Mouse (Mus musculus) ES-CJ7 (cell line): Measurements from ENCODE around the gene Tec.

Experiments used
- DNase-seq: peaks from one replicate; pipeline ENCODE4 v3.0.0; 2011; ENCODE audit warnings: low read depth, low spot score

Tec gene

DNA sequence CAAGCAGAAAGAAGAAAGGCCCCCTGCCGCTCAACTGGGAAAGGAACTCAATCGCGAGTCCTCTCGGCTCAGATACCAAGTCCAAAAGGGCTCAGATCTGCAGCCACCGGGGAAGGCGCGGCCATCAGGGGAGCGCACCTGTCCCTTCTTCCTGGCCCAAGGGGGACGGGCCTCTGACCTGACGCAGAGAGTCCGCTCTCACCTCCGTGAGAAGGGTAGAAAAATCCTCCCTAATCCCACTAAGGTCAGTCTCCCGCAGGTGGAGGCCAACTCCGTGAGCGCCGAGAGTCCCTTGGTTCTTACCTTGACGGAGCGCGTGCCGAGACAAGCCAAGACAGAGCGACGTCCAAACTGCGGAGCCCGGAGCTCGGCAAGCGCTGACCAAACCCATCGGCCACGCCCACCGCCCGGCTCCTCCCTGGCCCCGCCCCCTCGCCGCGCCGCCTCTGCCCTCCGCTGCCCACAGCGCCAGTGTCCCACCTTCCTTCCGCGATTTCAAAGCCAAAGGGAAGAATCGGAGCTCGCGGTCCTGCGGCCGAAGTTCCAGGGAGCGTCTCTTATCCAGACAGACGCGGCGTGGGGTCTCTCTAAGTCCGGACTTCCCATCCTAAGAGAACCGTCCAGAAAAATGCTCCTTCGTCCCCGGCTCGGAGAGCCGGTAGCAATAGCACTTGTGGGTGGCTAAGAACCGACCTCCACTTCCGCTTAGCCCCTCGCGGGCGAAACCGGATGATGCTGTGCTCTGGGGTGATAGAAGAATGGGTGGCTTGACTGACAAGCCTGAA is at the start of gene Tec:
TSS of gene Tec (minus strand) at position 393 of the 785 bp plus-strand sequence.
- DNase-seq, result peak; percentile 77

DNA sequence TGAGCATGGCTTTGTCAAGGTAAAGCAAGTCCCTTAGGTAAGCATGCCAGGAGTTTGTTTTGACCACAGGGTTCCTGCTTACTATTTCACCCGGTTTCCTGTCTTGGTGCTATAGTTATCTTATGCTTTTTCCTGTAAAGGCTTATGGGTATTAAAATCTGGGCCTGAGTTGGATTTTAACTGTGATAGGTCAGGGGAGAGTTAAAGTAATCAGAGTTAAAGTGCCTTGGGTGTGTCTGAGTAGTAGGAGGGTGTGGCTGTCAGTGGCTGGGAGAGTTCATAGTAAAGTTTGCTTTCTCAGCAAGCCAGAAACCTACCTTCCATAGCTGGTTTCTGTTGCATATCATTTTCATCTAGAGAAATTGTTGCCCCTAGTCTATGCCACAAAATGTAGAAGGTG is 48.6 kb upstream of the Tec start:
- no peak for DNase-seq

DNA sequence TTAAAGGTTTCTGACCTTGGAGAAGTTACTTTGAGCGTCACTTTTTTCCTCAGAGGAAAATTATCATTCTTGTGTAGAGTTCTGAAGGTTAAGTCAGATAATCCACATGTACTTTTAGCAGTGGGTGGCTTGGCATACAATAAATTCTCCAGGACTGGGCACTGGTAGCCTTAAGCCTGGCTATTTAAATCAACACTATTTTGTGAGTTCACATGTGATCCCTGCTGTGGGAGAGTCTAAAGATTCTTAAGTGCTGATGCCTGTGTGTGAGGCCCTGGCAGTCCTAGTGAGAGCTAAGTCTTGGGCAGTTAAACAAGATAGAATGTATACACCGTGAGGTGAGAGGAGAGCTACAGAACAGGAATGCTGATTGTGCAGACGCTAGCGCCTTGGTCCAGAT is 47.8 kb upstream of the Tec start:
- no peak for DNase-seq

DNA sequence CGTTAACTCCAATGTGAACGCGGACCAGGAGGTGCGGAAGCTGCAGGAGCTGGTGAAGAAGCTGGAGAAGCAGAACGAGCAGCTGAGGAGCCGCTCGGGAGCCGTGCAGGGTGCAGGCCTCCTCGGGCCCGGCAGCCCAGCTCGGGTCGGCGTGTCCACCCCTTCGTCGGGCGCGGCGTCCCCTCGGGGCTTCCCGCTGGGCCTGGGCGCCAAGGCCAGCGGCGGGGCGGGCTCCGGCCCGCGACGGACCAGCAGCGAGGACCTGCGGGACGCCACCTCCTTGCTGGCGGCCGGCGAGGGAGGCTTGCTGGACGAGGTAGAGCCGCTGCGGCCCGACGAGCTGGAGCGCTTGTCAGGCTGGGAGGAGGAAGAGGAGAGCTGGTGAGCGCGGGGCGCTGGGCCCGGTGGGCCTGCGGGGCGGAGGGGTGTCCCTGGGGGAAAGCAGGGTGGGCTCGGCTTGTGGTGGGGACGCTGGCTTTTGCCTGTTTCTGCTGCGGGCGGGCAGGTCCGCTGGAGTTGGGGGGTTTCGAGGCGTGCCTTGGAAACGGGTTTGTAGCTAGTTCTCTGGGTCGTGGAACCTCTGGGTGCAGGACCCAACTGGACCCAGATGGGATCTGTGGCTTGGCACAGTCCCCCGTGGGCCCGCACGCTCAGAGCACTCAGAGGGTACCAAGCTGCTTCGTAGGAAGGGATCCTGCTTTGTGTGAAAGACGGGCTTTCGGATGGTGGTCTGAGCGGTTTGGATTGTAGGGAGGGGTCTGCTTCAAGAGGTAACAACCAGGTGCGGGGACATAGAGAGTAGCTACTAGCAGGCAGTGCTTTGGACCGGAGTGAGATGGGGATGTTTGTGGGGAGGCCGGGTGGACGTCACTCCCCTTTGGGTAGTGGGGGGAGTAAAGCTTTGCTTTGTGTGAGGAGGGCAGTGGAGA is 46.6 kb upstream of the Tec start:
- DNase-seq, result no peak

DNA sequence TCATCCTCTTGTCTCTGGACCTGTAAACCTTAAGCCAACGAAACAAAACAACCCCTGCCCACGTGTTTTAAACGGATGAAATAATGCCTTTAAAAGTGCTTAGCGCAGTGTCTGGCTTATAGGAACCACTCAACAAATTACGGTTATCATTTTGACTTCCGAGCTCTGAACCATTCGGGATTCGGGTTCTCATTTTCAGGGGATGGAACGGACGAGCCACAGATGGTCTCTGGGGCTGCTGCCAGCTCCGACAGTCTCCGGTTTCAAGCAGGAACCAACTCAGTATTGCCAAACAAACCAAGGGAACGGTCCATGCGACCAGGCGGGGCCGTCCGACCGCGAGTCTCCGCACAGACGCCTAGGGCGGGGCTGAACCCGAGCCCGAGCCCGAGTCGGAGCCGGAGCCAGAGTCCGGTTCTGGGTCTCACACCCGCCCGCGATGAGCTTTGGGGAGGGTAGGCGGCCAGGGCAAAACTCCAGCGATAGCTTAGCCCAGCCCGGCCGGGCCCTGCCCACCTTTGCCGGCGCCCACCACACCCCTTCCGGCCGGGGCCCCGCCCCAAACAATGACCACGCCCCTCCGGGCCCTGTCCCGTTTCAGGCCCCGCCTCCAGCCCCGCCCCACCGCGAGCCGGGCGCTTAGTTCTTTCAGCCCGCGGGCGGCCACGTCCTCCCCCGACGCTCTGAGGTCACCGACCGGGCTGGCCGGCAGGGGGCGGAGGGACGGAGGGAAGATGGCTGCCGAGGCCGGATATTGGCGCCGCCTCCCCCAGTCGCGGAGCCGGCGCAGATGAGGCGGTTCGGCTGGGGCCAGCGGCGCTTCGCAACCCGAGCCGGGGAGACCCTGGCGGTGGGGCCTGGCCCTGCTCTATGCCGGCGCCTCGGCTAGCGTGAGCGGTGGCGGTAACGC is 45.6 kb upstream of the Tec start, which contains the start of gene Slain2:
TSS of gene Slain2 (plus strand) at position 657 of the 910 bp plus-strand sequence.
- peak; percentile 93 for DNase-seq

DNA sequence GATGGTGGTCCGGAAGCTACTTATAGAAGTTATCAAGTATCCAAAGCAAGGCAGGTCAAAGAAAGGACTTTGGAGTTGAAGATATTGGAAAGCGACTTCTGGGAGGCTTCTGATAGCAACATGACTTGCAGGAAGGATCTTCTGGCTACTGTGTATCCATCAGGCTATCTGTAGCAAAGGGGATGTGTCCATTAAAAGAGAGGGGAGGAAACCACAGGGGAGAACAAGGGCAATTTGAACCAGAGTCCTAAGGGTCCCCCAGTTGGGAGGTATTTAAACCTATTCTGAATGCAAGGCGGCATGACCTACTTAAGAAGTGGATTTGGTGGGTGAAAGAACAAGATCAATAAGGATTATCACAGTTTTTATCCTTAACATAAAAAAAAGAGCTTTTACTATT is 43.0 kb upstream of the Tec start:
- no peak for DNase-seq

DNA sequence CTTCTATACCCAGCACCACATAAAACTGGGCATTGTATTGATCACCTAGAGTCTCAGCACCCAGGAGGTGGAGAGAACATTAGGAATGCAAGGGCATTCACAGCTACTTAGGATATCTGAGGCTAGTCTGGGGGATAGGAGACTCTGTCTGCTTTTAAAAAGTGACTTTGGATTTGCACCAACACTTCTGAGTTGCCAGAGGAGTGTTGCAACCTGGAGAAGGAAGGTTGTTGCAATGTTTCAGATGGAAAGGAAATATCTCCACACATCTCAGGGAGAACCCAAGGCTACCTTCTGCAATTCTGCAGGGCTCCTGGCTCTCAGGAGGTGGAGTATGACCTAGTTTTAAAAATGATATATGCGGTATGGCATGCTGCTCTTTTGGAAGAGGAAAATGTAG is 42.1 kb upstream of the Tec start:
- DNase-seq, result no peak

DNA sequence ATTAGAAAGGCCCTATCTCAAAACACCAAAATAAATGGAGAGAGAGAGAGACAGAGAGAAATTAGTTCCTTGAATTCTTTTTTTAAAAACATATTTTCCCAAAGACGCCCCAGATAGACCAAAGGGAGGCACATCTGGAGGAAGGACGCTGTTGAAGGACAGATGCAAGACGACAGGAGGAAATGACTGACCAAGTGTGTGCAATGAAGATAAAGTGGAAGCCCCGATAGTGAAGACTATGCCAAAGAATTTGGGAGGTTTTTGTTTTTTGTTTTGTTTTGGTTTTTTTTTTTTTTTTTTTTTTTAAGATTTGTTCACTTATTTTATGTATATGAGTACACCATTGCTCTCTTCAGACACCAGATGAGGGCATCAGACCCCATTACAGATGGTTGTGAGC is 41.1 kb upstream of the Tec start:
- DNase-seq, result no peak

DNA sequence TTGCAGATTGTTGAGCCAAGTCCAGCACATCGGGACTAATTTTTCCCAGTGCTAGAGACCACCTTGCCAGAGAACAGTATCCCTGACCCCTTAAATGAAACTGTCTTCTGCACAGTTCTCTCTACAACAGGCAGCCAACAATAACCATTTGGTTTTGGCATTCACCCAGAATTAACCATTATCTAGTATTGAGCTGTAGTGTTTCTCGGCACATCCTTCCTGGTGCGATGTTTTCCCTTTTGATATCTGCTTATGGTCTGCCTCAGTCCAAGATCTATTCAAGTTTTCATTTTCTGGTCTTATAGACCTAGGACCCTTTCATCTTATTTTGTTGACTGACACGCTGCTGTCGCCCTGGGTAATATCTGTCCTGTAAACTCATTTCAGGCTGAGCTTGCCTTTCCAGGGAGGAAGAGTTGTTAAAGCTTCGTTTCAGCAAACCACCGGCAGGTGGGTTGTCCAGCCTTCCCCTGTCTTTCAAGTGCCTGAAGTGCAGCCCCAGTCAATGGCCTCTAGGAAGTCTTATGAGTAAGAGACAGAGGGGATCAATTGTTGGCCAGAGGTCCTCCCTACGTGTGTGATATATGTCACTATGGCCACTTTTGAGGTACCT is 40.1 kb upstream of the Tec start:
- DNase-seq, result no peak

DNA sequence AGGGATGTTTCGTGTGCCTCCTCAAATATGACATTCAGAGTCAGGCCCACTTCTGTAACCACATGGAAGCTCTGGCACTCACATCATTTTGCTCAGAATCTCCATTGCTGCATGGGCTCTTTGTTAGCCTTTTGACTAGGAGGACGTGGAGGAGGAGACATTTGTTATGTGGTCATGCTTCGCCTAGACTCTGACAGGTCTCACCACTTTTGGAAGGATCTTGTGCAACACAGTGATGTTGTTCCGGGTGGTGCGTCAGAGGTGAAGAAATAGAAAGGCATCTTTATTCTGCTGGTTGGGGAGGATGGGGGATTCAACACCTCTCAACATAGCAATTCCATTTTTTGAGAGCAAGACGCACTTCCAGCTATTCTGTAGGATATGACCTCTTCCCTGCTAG is 39.1 kb upstream of the Tec start:
- DNase-seq, result no peak

DNA sequence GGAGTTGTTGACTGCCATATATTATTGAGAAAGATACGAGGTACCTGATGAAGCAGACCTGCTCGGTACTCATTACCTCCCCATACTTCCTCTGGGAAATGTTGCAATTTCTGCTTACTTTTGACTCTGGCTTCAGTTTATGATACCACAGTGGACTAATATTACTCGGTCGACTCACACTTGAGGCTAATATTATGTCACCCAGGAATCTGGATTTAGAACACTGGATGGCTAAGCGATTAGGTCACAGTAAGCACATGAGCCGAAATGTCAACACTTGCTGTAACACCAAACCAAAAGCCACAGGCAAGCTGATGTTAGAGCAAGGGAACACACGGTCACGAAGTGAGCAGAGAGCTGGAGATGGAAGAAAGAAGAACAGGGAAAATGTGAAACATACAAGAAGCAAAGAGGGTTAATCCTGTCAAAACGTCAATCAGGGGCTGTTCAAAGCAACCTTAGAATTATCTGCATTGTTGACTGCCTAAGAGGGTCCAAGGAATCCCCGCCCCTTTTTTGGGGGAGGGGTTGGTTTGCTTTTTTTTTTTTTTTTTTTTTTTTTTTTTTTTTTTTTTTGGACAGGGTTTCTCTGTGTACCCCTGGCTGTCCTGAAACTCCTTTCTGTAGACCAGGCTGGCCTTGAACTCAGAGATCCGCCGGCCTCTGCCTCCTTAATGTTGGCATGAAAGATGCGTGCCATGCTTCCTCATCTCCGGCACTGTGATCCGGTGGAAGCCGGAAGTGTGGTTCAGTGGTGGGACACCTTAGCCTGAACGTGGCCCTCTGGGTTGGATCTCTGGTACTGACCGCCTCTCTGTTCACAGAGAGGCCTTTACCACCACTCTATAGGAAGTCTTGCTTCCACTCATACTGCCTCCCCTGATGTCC is 36.9 kb upstream of the Tec start:
- peak; percentile 39 for DNase-seq

DNA sequence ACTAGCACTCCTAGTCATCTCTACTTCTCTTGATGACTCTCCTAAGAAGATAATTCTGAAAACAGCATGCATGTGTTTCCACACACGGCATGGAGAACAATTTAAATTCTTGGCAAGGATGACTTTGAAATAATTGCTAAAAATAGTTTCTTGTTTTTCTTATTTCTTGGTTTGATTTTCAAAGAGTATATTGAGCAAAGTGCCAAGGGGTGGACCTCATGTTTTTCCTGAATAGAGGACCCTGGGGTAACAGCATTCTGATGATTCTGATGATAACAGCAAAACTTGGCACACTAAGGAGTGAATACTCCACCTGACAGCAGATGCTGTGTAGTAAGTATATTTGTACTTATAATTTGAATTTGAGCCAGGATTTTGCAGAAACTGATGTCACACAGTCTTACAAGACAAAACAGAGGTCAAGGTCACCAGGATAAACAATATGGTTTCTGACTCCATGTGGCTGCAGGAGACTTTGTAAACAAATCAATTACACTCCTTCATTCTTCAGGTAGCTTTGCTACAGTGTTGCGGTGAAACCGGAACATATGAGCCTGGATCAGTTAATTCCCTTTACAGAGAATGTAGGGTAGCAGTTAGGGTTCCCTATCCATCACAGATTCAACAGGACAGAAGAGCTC is 34.7 kb upstream of the Tec start:
- DNase-seq, result peak; percentile 53

DNA sequence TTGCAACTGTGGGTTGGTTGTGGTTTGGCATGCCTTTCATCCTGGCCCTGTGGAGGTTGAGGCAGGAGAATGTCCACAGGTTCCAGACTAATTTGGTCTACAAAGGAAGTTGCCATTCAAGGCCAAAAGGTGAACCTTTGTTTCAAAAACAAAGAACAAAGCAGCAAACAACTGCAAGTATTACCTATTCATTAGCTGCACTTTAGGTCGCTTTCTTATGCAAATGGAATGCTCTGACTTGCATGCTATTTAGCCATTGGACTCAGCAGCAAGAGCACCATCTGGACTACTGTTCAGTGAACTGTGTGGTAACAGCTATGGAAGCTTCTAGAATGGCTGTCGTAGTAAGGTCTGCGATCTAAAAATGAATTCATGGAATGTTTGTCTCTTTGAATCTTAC is 34.0 kb upstream of the Tec start:
- DNase-seq, result peak; percentile 99

DNA sequence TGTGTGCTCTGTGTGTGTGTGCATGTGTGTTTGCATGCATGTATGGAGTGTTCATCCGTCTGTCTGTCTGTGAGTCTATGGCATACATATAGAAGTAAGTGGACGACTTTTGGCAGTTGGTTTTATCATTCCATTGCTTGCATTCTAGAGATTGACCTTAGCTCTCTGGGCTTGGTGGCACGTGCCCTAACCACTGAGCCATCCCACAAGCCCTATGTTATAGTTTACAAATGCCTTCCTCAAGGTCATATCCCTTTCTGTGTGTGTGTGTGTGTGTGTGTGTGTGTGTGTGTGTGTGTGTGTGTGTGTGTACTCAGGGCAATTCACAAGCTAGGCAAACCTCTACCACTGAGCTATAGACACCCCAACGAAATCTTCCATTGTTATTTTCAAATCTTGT is 33.6 kb upstream of the Tec start:
- DNase-seq, result peak; percentile 79

DNA sequence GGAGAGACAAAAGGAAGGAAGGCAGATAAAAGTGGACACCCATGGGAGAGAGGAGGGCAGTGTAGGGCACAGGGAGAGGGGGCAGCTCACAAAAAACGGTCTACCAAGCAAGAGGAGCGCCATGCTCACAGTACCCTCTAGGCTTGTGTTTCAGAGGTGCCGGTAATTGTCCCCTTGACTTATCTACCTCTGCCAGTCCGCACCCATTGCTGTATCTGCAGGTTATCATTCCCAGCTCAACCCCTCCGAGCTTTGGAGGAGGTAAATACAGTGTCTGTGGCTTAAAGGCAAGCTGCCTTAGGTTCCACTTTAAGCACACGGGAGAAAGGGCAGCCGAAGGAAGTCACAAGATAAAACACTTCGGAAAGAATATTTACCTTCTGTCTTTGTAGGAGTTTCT is 31.0 kb upstream of the Tec start:
- no peak for DNase-seq

DNA sequence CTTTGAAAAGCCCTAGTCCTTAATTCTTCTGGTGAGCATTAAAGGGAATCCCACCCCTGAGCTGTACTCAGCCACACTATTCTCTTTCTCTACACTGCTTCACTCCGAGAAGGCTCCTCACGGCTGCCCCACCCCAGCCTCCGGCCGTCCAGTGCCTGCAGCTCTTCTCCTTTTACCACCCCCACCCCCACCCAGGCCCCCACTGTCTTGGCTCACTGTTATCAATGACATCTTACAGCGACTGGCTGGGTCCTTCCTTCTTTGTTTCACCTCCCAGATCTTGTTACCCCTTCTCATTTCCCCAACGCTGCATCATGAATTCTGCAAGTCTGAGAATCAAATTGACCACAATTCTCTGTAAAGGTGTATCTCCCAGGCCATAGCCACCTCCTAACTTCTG is 29.7 kb upstream of the Tec start:
- DNase-seq, result peak; percentile 65

DNA sequence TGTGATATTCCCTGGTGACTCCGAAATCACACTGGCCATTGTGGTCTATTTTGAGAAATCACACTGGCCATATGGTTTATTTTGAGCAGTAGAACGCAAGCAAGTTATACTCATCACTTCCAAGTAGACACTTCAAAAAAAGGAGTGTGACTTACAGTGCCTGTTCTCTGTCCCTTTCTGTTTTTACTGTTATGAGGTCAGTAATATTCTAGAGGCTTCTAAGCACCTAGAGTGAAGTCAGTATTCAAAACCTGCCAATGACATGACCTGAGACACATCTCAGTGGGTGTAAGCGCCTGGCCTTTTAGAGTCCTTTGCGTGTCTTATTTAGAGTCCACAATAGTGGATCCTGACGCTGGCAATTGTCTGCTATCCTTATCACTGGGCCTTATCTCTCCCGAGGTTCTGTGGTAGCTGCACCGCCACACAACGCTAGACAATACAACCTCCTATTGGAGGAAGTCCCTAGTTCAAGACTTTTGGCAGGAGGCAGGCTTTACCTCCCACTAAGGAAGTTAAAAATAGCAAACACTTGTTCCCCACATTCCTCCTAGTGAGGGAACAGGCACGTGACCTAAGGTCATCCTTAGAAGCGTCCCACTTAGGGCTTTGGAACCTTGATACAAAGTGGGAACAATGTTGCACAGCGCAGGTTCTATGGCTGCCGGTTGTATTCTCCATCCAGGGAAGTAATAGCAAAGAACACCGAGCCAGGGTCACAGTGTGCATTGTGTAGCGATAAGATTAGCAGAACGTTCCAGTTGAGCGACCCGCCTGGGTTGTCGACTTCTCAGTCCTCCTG is 28.4 kb upstream of the Tec start:
- DNase-seq, result peak; percentile 55

DNA sequence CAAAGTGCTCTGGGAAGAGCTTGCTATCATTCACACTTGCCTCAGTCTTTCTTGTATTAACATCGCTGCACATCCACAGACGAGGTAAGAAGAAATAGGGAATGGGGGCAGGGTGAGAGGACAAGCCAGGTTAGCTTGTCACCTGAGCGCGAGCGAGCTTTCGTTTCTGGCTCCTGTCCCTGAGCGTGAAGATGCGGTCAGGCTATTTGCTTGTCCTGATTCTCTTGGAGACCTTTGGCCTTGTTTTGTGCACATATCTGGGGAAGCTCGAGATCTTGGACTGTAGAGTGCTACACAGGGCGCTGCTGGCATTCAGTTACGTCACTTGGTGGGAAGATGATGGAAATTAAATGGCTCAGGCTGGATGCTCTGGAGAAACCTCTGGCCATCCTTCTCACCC is 27.0 kb upstream of the Tec start:
- no peak for DNase-seq

DNA sequence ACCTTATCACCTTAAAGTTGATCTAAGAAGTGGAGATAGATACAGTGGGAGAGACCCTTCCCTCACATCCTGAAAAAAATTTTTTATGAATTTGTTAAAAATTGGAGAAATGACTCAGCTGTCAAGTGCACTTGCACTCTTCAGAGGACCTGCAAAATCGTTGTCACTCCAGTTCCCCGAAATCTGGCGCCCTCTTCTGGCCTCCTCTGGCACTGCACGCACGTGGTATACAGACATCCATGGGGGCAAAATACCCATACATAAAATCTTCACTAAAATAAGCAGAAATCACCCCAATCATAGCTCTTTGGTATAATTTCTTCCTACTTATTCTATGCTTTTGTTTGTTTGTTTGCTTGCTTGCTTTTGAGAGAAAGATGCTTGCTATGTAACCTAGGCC is 25.7 kb upstream of the Tec start:
- DNase-seq, result peak; percentile 64
